Comparison of ENCODE assay signal across 8 mouse cellular contexts in genomic region chr17:6602205-6602604, GRCm38 (mm10). TPM values are rescaled to one million over a fixed set of nuclear protein-coding genes. Genes with fewer than 3 reads are reported as not detected.
DNase-seq lines count a peak whose midpoint lies in the region; ATAC-seq and TF ChIP-seq lines count a peak whose summit lies in the region.
"Not testable (repeated sequence)": the region's sequence is repeated elsewhere in the genome, so short reads cannot be mapped to it uniquely, and the experiment has no call there.
"Had no signal": no experiment of that assay in that cellular context is flagged by ENCODE, and none has a peak within 500 bp of the region (broad histone marks: within the 10 kb centered on the region; RNA-seq: fewer than 3 reads in every experiment).

No protein-coding gene starts in this region.

- not testable (repeated sequence) for H3K36me3 ChIP-seq in hindbrain, embryonic 13.5 days; limb, embryonic 13.5 days; megakaryocyte, embryonic 14.5 days (replicated peaks; ENCODE audit: low read length); neural tube, embryonic 12.5 days

- H3K4me3 ChIP-seq in cerebellum, adult 2 months (replicated peaks; ENCODE audit: insufficient read depth, low read depth, low read length), result peak overlapping the region; percentile 40
- peak overlapping the region; percentile 28 for H3K4me3 ChIP-seq in hindbrain, embryonic 13.5 days
- H3K4me3 ChIP-seq in limb, embryonic 13.5 days, result peak overlapping the region; percentile 32
- H3K4me3 ChIP-seq in megakaryocyte, embryonic 14.5 days (replicated peaks), result peak overlapping the region; percentile 88
- not testable (repeated sequence) for H3K4me3 ChIP-seq in neural tube, embryonic 12.5 days

- H3K27me3 ChIP-seq in cerebellum, adult 2 months (ENCODE audit: control insufficient read depth, insufficient read depth, low read length); hindbrain, embryonic 13.5 days; limb, embryonic 13.5 days; megakaryocyte, embryonic 14.5 days (replicated peaks); neural tube, embryonic 12.5 days (replicated peaks): not testable (repeated sequence)

- H3K4me1 ChIP-seq in cerebellum, adult 2 months (ENCODE audit: control insufficient read depth, insufficient read depth, low read length); hindbrain, embryonic 13.5 days (replicated peaks); limb, embryonic 13.5 days; megakaryocyte, embryonic 14.5 days; neural tube, embryonic 12.5 days: not testable (repeated sequence)

- 0% methylated on average over 3 of the region's 4 CpGs for WGBS in cerebellum, adult 2 months
- 28% methylated on average over 3 of the region's 4 CpGs for WGBS in hindbrain, embryonic 13.5 days
- WGBS in limb, embryonic 13.5 days, result 22% methylated on average over 3 of the region's 4 CpGs
- WGBS in neural tube, embryonic 12.5 days, result 21% methylated on average over 3 of the region's 4 CpGs

- peak overlapping the region; percentile 40 for H3K4me2 ChIP-seq in hindbrain, embryonic 13.5 days
- H3K4me2 ChIP-seq in limb, embryonic 13.5 days (replicated peaks), result peak overlapping the region; percentile 48
- H3K4me2 ChIP-seq in neural tube, embryonic 12.5 days (replicated peaks), result 0 out of 2 replicates have a peak overlapping the region, but pooled peaks have one; percentile 39

- TF ChIP-seq CTCF in cerebellum, adult 2 months (IDR thresholded peaks at IDR 0.05; ENCODE audit: borderline replicate concordance, insufficient read depth, low read depth, low read length), result not testable (repeated sequence)

- peak; percentile 33; the same call in 1 of the 2 replicates for ATAC-seq in erythroid progenitor cell, adult 5-6 weeks (replicated peaks; ENCODE audit: low FRiP score, poor library complexity, severe bottlenecking)
- peak; percentile 45; the same call in 1 of the 2 replicates for ATAC-seq in granulocyte monocyte progenitor cell, adult 5-6 weeks (replicated peaks; ENCODE audit: poor library complexity, severe bottlenecking)
- ATAC-seq in hindbrain, embryonic 13.5 days (ENCODE audit: low FRiP score), result peak; percentile 46
- not testable (repeated sequence) for ATAC-seq in limb, embryonic 13.5 days (ENCODE audit: low FRiP score, low read depth); neural tube, embryonic 12.5 days (ENCODE audit: low FRiP score, low read depth)

- H3K9ac ChIP-seq in hindbrain, embryonic 13.5 days; limb, embryonic 13.5 days; neural tube, embryonic 12.5 days: not testable (repeated sequence)

- TF ChIP-seq POLR2A in cerebellum, adult 2 months (IDR thresholded peaks at IDR 0.05; ENCODE audit: borderline replicate concordance, insufficient read depth, low read length), result not testable (repeated sequence)

- not testable (repeated sequence) for H3K27ac ChIP-seq in cerebellum, adult 2 months (ENCODE audit: insufficient read depth, low read length); hindbrain, embryonic 13.5 days; limb, embryonic 13.5 days; neural tube, embryonic 12.5 days

- not testable (repeated sequence) for DNase-seq in cerebellum, adult 2 months

- not testable (repeated sequence) for H3K9me3 ChIP-seq in hindbrain, embryonic 13.5 days; limb, embryonic 13.5 days; megakaryocyte, embryonic 14.5 days; neural tube, embryonic 12.5 days

RNA-seq across cellular contexts. Expression of gene Dynlt1c, which starts 0.7 kb away (rescaled TPM):
- polyA plus RNA-seq in cerebellum, adult 2 months (2012; rRNA removed), result 26.4 and 30.2 TPM in 2 replicates
- 2.5 TPM in 1 of 2 replicates, not detected in the other for total RNA-seq in erythroid progenitor cell, adult 5-6 weeks (2015; ENCODE audit: low replicate concordance)
- 16.6 TPM in 2 replicates for total RNA-seq in erythroid progenitor cell, adult 5-6 weeks (2017; ENCODE audit: low replicate concordance)
- 1.2 and 13.1 TPM in 2 replicates for total RNA-seq in granulocyte monocyte progenitor cell, adult 5-6 weeks (2014; fragmentation: Nextera tagmentation)
- total RNA-seq in granulocyte monocyte progenitor cell, adult 5-6 weeks (2017), result 3.2 and 5.4 TPM in 2 replicates
- polyA plus RNA-seq in hindbrain, embryonic 13.5 days (2015; fragmentation: Nextera tagmentation; extraction: Ambion mirVana), result 73.6 and 86.6 TPM in 2 replicates
- polyA plus RNA-seq in limb, embryonic 13.5 days (2015; fragmentation: Nextera tagmentation; extraction: Ambion mirVana), result 58.3 and 62.3 TPM in 2 replicates
- polyA plus RNA-seq in megakaryocyte, embryonic 14.5 days (2012; ENCODE audit: insufficient read depth, low replicate concordance), result 0.79 TPM in 1 of 2 replicates, not detected in the other
- polyA plus RNA-seq in neural tube, embryonic 12.5 days (2016; fragmentation: Nextera tagmentation; extraction: Ambion mirVana), result 61.0 and 78.0 TPM in 2 replicates

RNA-seq across cellular contexts. Expression of gene Dynlt1f, which starts 53.5 kb away (rescaled TPM):
- polyA plus RNA-seq in cerebellum, adult 2 months (2012; rRNA removed), result 24.6 and 29.0 TPM in 2 replicates
- total RNA-seq in erythroid progenitor cell, adult 5-6 weeks (2015; ENCODE audit: low replicate concordance), result 40.4 and 58.7 TPM in 2 replicates
- 20.1 and 22.1 TPM in 2 replicates for total RNA-seq in erythroid progenitor cell, adult 5-6 weeks (2017; ENCODE audit: low replicate concordance)
- total RNA-seq in granulocyte monocyte progenitor cell, adult 5-6 weeks (2014; fragmentation: Nextera tagmentation), result 117 and 170 TPM in 2 replicates
- total RNA-seq in granulocyte monocyte progenitor cell, adult 5-6 weeks (2017), result 117 and 150 TPM in 2 replicates
- polyA plus RNA-seq in hindbrain, embryonic 13.5 days (2015; fragmentation: Nextera tagmentation; extraction: Ambion mirVana), result 338 and 340 TPM in 2 replicates
- polyA plus RNA-seq in limb, embryonic 13.5 days (2015; fragmentation: Nextera tagmentation; extraction: Ambion mirVana), result 255 and 264 TPM in 2 replicates
- 0.47 and 10.5 TPM in 2 replicates for polyA plus RNA-seq in megakaryocyte, embryonic 14.5 days (2012; ENCODE audit: insufficient read depth, low replicate concordance)
- polyA plus RNA-seq in neural tube, embryonic 12.5 days (2016; fragmentation: Nextera tagmentation; extraction: Ambion mirVana), result 345 and 348 TPM in 2 replicates

RNA-seq across cellular contexts. Expression of gene Sytl3, which starts 56.7 kb away (rescaled TPM):
- 0.21 and 0.41 TPM in 2 replicates for polyA plus RNA-seq in cerebellum, adult 2 months (2012; rRNA removed)
- total RNA-seq in erythroid progenitor cell, adult 5-6 weeks (2015; ENCODE audit: low replicate concordance), result 3.2 TPM in 1 of 2 replicates, not detected in the other
- total RNA-seq in erythroid progenitor cell, adult 5-6 weeks (2017; ENCODE audit: low replicate concordance), result 0.61 and 1.9 TPM in 2 replicates
- not detected in 2 replicates for total RNA-seq in granulocyte monocyte progenitor cell, adult 5-6 weeks (2014; fragmentation: Nextera tagmentation)
- 0.21 and 0.60 TPM in 2 replicates for total RNA-seq in granulocyte monocyte progenitor cell, adult 5-6 weeks (2017)
- 0.40 and 0.78 TPM in 2 replicates for polyA plus RNA-seq in hindbrain, embryonic 13.5 days (2015; fragmentation: Nextera tagmentation; extraction: Ambion mirVana)
- polyA plus RNA-seq in limb, embryonic 13.5 days (2015; fragmentation: Nextera tagmentation; extraction: Ambion mirVana), result not detected in 2 replicates
- 0.37 TPM in 1 of 2 replicates, not detected in the other for polyA plus RNA-seq in megakaryocyte, embryonic 14.5 days (2012; ENCODE audit: insufficient read depth, low replicate concordance)
- polyA plus RNA-seq in neural tube, embryonic 12.5 days (2016; fragmentation: Nextera tagmentation; extraction: Ambion mirVana), result 0.16 and 0.18 TPM in 2 replicates
- polyA plus RNA-seq: Patski had no signal

Comparison
In these comparisons a context has a peak if more than half of its experiments do, and no peak if none do; other contexts are left out.
1. RNA of gene Dynlt1c, which starts 0.7 kb away (polyA plus RNA-seq): 61.0 to 78.0 TPM in neural tube, embryonic 12.5 days, 73.6 to 86.6 TPM in hindbrain, embryonic 13.5 days, 58.3 to 62.3 TPM in limb, embryonic 13.5 days and 26.4 to 30.2 TPM in cerebellum, adult 2 months; 0.79 TPM in megakaryocyte, embryonic 14.5 days; every median in the first group is over 10 times any median in the second.
2. Peak in every context shown above with its lines, with median percentiles within 50 percentile points of each other: H3K4me2 ChIP-seq.